Mouse (Mus musculus): ENCODE data around the gene C1qtnf6. TPM values are rescaled to one million over a fixed set of nuclear protein-coding genes. Genes with fewer than 3 reads are reported as not detected.

Gene C1qtnf6
- total and polyA plus RNA-seq, 3 experiments = 5.7 to 28.1 (median 6.3) TPM

DNA sequence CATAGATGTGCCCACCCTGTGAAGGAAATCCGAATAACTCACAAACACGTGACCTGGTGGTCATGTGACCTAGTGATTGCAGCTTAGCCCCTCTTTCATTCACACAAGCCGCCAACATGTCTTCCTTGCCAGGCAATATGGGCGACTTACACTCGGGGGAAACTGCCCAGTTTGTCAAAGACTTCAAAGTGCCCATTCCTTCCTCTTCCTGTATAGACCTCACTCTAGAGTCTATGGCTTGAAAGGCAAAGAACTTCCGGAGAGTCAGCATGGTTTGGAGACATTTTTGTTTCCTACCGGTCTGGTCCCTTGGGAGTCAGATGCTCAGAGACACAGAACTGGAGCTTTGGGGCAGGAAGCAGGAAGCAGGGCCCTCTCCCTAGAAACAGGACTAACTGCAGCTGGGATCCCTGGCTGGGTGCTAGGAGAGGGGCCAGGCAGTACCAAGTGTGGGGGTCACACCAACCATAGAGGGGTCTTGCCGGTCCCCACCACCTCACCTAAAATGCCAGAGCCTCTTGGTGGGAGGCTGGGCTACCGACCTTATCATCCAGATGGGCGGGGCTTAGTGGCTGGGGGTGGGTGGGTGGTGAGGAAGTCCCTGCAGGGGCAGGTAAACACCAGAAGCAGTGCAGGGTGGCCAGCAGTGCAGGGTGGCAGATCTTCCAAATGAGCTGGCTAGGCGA, 2.3 kb downstream of the C1qtnf6 start (continued):
- peak; percentile 73; the same call in 1 of the 2 replicates for TF ChIP-seq CHD1 (IDR thresholded peaks at IDR 0.05; ENCODE audit: low read depth, low read length)
- no peak; the same call in 1 of the 2 replicates for TF ChIP-seq RAD21 (IDR thresholded peaks at IDR 0.05; ENCODE audit: low read depth, low read length)
- peak; percentile 87 for TF ChIP-seq MAX (IDR thresholded peaks at IDR 0.05; ENCODE audit: low read length)
- 0 out of 2 replicates have a peak, but pooled peaks have one; percentile 69 for TF ChIP-seq MAZ (IDR thresholded peaks at IDR 0.05; ENCODE audit: low read depth, low read length)
- peak; percentile 85 for TF ChIP-seq ELF1 (IDR thresholded peaks at IDR 0.05; ENCODE audit: low read depth, low read length)
- TF ChIP-seq E2F4 (IDR thresholded peaks at IDR 0.05; ENCODE audit: insufficient replicate concordance, low read depth, low read length) = 0 out of 2 replicates have a peak, but pooled peaks have one; percentile 34
- TF ChIP-seq UBTF (IDR thresholded peaks at IDR 0.05; ENCODE audit: low read depth, low read length) = no peak
- no peak for TF ChIP-seq ZNF384 (IDR thresholded peaks at IDR 0.05; ENCODE audit: low read depth, low read length)

DNA sequence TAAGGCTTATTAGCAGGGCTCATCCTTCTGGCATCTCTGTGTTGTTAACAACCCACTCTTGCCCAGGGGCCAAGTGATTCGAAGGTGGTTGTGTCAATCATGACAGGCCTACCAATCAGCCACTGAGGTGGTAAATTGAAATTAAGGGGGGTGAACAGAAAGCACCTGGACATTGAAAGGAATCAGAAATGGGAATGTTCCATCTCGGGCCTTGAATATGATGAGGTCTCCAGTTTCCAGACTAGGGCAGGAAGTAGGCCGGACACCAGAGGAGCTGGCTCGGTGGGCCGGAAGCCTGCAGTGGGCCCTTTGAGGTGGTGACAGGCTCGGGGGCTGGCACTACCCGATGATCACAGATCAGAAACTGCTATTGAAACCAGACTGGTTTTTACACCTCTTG, 3.2 kb downstream of the C1qtnf6 start:
- in situ Hi-C loops (cut with MboI; ENCODE audit: low pct_ligation_motif_present, low pct_unique_long_range_greater_than_20kb, low sequenced_read_pairs) = loop anchor here (25.0 kb wide), 2 partner anchors 341 to 566 kb away; partner anchors contain the start of genes Eif3d and Foxred2
- Histone ChIP-seq H3K9me3 (replicated peaks; ENCODE audit: low read length) (no peaks in the 10 kb centered on the region), H3K79me2 (replicated peaks; ENCODE audit: control insufficient read depth, extremely low read depth, insufficient read depth, poor library complexity, severe bottlenecking) (no peaks in the 10 kb centered on the region), H3K36me3 (replicated peaks in 1 of 2; ENCODE audit: control insufficient read depth in 1 of 2, insufficient read depth in 1 of 2, low read length in 1 of 2) (peaks cover 0 to 43% of the 10 kb centered on the region in 2 experiments), H3K27me3 (replicated peaks) (no peaks in the 10 kb centered on the region), H3K27ac (ENCODE audit: insufficient read depth, low read depth) (no peak overlapping the region), H3K4me1 (ENCODE audit: control insufficient read depth in 1 of 2, insufficient read depth in 2 of 2) (peaks cover 31 to 56% of the 10 kb centered on the region in 2 experiments), H3K9ac (ENCODE audit: insufficient read depth, low read depth) (peak overlapping the region; percentile 37; the same call in 1 of the 2 replicates), H3K4me3 (replicated peaks in 1 of 3; ENCODE audit: low read depth in 2 of 3, low read length in 2 of 3, poor library complexity in 1 of 3) (peak overlapping the region in 1 of 3 experiments; percentile 60), H3K4me2 (ENCODE audit: insufficient read depth, low read depth, poor library complexity, severe bottlenecking) (peak overlapping the region; percentile 35; the same call in 1 of the 2 replicates)
- TF ChIP-seq USF1 (IDR thresholded peaks at IDR 0.05; ENCODE audit: low read depth, low read length) (no peak), CHD2 (IDR thresholded peaks at IDR 0.05; ENCODE audit: low read length) (peak; percentile 88), EP300 (IDR thresholded peaks at IDR 0.05; ENCODE audit: low read length) (no peak), E2F4 (IDR thresholded peaks at IDR 0.05; ENCODE audit: insufficient replicate concordance, low read depth, low read length) (no peak), SMC3 (IDR thresholded peaks at IDR 0.05; ENCODE audit: low read depth, low read length) (no peak)
- DNase-seq (ENCODE audit: extremely low read depth) = peak; percentile 67
- dilution Hi-C loops (cut with MboI; ENCODE audit: extremely low pct_ligation_motif_present, extremely low pct_unique_long_range_greater_than_20kb, low sequenced_read_pairs) = no loop called here

DNA sequence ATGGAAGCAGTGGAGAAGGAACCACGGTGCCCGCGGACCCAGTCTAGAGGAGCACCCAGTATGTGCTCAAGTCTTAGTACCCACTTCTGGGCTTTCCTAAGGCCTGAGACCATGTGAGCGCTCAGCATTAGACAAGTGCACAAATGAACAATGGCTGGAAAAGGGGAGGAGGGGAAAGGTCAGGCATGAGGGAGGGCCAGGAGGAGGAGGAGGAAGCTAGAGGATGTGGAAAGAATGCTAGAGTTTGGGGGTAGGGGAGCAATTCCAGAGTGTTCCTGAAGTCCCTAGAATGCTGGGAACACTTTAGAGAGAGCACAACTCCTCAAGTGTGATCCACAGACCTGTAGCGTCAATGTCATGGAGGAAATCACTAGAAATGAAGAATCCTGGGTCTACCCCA, 7.1 kb downstream of the C1qtnf6 start:
- no peak overlapping the region for H3K4me3 ChIP-seq (replicated peaks in 1 of 3; ENCODE audit: low read depth in 2 of 3, low read length in 2 of 3, poor library complexity in 1 of 3)
- no peak overlapping the region for H3K9ac ChIP-seq (ENCODE audit: insufficient read depth, low read depth)
- dilution Hi-C loops (cut with MboI; ENCODE audit: extremely low pct_ligation_motif_present, extremely low pct_unique_long_range_greater_than_20kb, low sequenced_read_pairs) (no loop called here), in situ Hi-C loops (cut with MboI; ENCODE audit: low pct_ligation_motif_present, low pct_unique_long_range_greater_than_20kb, low sequenced_read_pairs) (loop anchor here (5.0 kb wide), 1 partner anchor 42 kb away; no protein-coding TSS in a partner anchor)
- TF ChIP-seq ZC3H11A (IDR thresholded peaks at IDR 0.05; ENCODE audit: low read depth, low read length) (no peak), ZKSCAN1 (IDR thresholded peaks at IDR 0.05; ENCODE audit: borderline replicate concordance, low read depth, low read length) (no peak), RCOR1 (conservative IDR thresholded peaks at IDR 0.05; ENCODE audit: low read depth, low read length) (no peak), MAFK (IDR thresholded peaks at IDR 0.05; ENCODE audit: insufficient replicate concordance, low read length) (no peak), NELFE (IDR thresholded peaks at IDR 0.05; ENCODE audit: low read depth, low read length) (no peak), JUN (IDR thresholded peaks at IDR 0.05; ENCODE audit: insufficient read depth, low read depth, low read length) (no peak), ETS1 (conservative IDR thresholded peaks at IDR 0.05; ENCODE audit: low read depth, low read length) (no peak), ZMIZ1 (IDR thresholded peaks at IDR 0.05; ENCODE audit: low read depth, low read length) (no peak), IRF4 (IDR thresholded peaks at IDR 0.05; ENCODE audit: low read depth, low read length) (no peak), MXI1 (IDR thresholded peaks at IDR 0.05; ENCODE audit: low read depth, low read length) (no peak), EP300 (IDR thresholded peaks at IDR 0.05; ENCODE audit: low read length) (no peak), GABPA (IDR thresholded peaks at IDR 0.05; ENCODE audit: insufficient replicate concordance, low read depth, low read length) (no peak), JUND (conservative IDR thresholded peaks at IDR 0.05; ENCODE audit: low read depth, low read length) (no peak), UBTF (IDR thresholded peaks at IDR 0.05; ENCODE audit: low read depth, low read length) (no peak), CHD2 (IDR thresholded peaks at IDR 0.05; ENCODE audit: low read length) (no peak), TCF12 (IDR thresholded peaks at IDR 0.05; ENCODE audit: low read depth, low read length) (no peak), PAX5 (IDR thresholded peaks at IDR 0.05; ENCODE audit: low read length) (no peak), MAX (IDR thresholded peaks at IDR 0.05; ENCODE audit: low read length) (no peak)
- peaks cover 0 to 43% of the 10 kb centered on the region in 2 experiments for H3K36me3 ChIP-seq (replicated peaks in 1 of 2; ENCODE audit: control insufficient read depth in 1 of 2, insufficient read depth in 1 of 2, low read length in 1 of 2)
- H3K4me1 ChIP-seq (ENCODE audit: control insufficient read depth in 1 of 2, insufficient read depth in 2 of 2) = peaks cover 33 to 36% of the 10 kb centered on the region in 2 experiments
- no peaks in the 10 kb centered on the region for H3K79me2 ChIP-seq (replicated peaks; ENCODE audit: control insufficient read depth, extremely low read depth, insufficient read depth, poor library complexity, severe bottlenecking)
- no peak overlapping the region for H3K4me2 ChIP-seq (ENCODE audit: insufficient read depth, low read depth, poor library complexity, severe bottlenecking)
- H3K9me3 ChIP-seq (replicated peaks; ENCODE audit: low read length) = no peaks in the 10 kb centered on the region
- H3K27me3 ChIP-seq (replicated peaks) = no peaks in the 10 kb centered on the region
- H3K27ac ChIP-seq (ENCODE audit: insufficient read depth, low read depth) = no peak overlapping the region
- no peak for DNase-seq (ENCODE audit: extremely low read depth)

Measured in CH12.LX (cell line).